Mouse (Mus musculus): ENCODE data around the gene Nmnat3. TPM values are rescaled to one million over a fixed set of nuclear protein-coding genes. Genes with fewer than 3 reads are reported as not detected.
A peak's percentile ranks its signal among the peaks of the same experiment; 100 is the strongest.

The Nmnat3 gene
- polyA plus RNA-seq, 1 experiment from 2014 or later, result 1.6 TPM

GRCm38 (mm10) chr9:98320785-98321184 is 33.5 kb downstream of the Nmnat3 start:
- 78% methylated on average over 3 of the region's 3 CpGs for WGBS
- Histone ChIP-seq H3K4me1 (ENCODE audit: control insufficient read depth, insufficient read depth, low read depth, low read length) (no peaks in the 10 kb centered on the region; the same call in 1 of the 2 replicates), H3K27ac (ENCODE audit: low read depth, low read length) (no peak overlapping the region), H3K9me3 (ENCODE audit: control insufficient read depth, low read length) (peaks cover 3% of the 10 kb centered on the region; the same call in 1 of the 2 replicates), H3K36me3 (ENCODE audit: control insufficient read depth, insufficient read depth, low read length) (no peaks in the 10 kb centered on the region), H3K4me2 (ENCODE audit: low read length) (no peak overlapping the region), H3K27me3 (replicated peaks; ENCODE audit: control insufficient read depth, insufficient read depth, low read length) (no peaks in the 10 kb centered on the region), H3K9ac (ENCODE audit: low read depth, low read length) (no peak overlapping the region), H3K4me3 (ENCODE audit: low read length) (no peak overlapping the region)
- no peak for ATAC-seq

DNA sequence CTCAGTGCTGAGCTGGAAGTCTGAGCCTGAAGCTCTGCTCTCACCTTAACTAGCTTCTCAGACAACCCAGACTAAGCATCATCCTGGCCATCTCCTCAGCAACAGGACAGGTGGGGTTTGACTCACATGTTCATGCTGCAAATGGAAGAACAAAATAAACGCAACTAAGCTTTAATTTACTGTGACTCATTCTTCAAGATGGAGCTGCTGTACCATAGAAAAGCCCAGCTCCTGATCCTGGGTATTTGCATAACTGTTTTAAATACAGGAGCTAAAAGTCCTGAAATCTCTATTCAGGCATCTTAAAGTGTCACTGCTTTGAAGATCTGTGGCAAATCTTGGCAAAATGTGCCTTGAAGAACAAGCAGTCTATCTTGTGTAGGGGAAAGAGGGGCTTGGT is 38.9 kb downstream of the Nmnat3 start:
- H3K27me3 ChIP-seq (replicated peaks; ENCODE audit: control insufficient read depth, insufficient read depth, low read length), result no peaks in the 10 kb centered on the region
- no peaks in the 10 kb centered on the region for H3K36me3 ChIP-seq (ENCODE audit: control insufficient read depth, insufficient read depth, low read length)
- H3K4me1 ChIP-seq (ENCODE audit: control insufficient read depth, insufficient read depth, low read depth, low read length), result peaks cover 6% of the 10 kb centered on the region
- 86% methylated on average over 1 of the region's 1 CpGs for WGBS
- no peak overlapping the region for H3K9ac ChIP-seq (ENCODE audit: low read depth, low read length)
- H3K9me3 ChIP-seq (ENCODE audit: control insufficient read depth, low read length), result peaks cover 3% of the 10 kb centered on the region; the same call in 1 of the 2 replicates
- H3K27ac ChIP-seq (ENCODE audit: low read depth, low read length), result no peak overlapping the region
- ATAC-seq, result no peak
- no peak overlapping the region for H3K4me3 ChIP-seq (ENCODE audit: low read length)
- no peak overlapping the region for H3K4me2 ChIP-seq (ENCODE audit: low read length)

DNA sequence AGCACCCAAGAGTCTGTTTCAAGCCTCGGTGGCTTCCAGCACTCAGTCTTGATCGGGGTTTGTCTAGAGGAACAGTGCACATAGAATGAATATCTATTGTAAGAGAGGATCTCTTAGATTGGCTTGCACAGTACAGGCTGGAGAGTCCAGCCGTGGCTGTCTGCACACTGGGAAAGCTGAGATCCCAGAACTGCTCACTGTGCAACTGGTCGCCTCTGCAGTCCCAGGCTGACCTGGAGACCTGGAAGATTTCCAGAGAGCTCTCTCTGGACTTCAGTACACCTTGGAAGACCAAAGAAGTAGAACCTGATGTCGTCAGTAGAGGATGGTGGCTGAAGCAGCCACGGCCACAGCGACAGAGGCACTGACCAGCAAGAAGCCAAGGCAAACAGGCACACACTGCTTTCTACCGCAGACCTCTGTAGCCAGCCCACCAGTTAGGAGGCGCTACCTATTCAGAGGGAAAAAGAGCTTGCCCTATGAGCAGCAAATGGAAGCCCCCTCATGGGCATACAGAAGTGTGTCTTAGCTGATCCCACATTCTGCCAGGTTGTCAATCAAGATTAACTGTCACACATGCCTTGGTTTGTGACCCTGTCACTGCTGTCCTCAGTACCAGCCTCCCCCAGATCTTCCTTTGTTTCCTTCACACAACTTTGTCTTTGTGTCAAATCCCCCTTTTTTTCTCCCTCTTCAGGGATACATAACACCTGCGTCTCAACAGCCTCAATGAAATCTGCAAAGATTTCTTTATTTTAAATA is 41.4 kb downstream of the Nmnat3 start:
- WGBS, result 78% methylated on average over 10 of the region's 10 CpGs
- Histone ChIP-seq H3K9me3 (ENCODE audit: control insufficient read depth, low read length) (no peaks in the 10 kb centered on the region), H3K27ac (ENCODE audit: low read depth, low read length) (no peak overlapping the region), H3K4me3 (ENCODE audit: low read length) (no peak overlapping the region), H3K36me3 (ENCODE audit: control insufficient read depth, insufficient read depth, low read length) (no peaks in the 10 kb centered on the region), H3K4me2 (ENCODE audit: low read length) (no peak overlapping the region), H3K9ac (ENCODE audit: low read depth, low read length) (no peak overlapping the region), H3K4me1 (ENCODE audit: control insufficient read depth, insufficient read depth, low read depth, low read length) (peaks cover 6% of the 10 kb centered on the region), H3K27me3 (replicated peaks; ENCODE audit: control insufficient read depth, insufficient read depth, low read length) (no peaks in the 10 kb centered on the region)
- no peak for ATAC-seq

DNA sequence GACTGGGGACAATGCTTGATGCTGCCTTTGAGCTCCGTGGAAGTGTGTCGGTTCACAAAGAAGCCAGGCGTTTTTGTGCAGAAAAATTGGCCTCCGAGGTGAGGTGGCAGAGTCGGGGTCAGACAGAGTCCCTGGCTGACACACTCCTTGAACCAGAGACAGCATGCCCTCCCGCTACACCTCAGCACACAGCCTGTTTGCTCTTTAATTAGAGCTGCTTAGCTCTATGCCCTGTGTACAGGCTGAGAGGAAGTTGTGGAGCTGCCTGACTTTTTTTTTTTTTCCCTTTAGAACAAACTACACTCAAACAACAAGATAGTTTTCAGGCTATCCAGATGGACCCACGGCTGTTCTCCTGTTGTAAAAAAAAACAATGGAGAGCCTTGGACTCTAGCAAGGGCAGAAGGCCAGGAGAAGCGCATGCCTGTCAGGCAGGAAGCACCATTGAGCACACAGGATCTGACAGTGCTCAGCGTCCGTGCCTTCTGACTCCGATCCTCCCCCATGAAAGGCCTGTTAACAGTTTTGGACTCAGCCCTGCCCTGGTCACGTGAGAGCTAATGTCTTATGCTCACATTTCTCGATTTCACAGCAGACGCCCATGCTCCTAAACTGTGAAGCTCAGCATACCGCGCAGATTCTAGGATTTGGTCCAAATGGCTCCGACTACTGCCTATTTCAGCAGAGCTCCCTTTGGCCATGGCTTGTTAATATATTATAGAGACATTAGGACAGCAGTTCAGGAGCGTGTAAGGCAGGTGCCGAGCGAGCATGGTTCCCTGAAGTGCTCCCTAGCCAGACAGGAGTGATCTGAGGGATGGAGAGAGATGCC is 42.3 kb downstream of the Nmnat3 start:
- WGBS, result 27% methylated on average over 20 of the region's 20 CpGs
- ATAC-seq, result peak; percentile 88
- H3K9me3 ChIP-seq (ENCODE audit: control insufficient read depth, low read length), result no peaks in the 10 kb centered on the region
- H3K27ac ChIP-seq (ENCODE audit: low read depth, low read length), result 0 out of 2 replicates have a peak overlapping the region, but pooled peaks have one; percentile 17
- H3K4me1 ChIP-seq (ENCODE audit: control insufficient read depth, insufficient read depth, low read depth, low read length), result peaks cover 6% of the 10 kb centered on the region
- peak overlapping the region; percentile 24 for H3K4me2 ChIP-seq (ENCODE audit: low read length)
- H3K27me3 ChIP-seq (replicated peaks; ENCODE audit: control insufficient read depth, insufficient read depth, low read length), result no peaks in the 10 kb centered on the region
- H3K9ac ChIP-seq (ENCODE audit: low read depth, low read length), result 0 out of 2 replicates have a peak overlapping the region, but pooled peaks have one; percentile 14
- no peaks in the 10 kb centered on the region for H3K36me3 ChIP-seq (ENCODE audit: control insufficient read depth, insufficient read depth, low read length)
- H3K4me3 ChIP-seq (ENCODE audit: low read length), result no peak overlapping the region

DNA sequence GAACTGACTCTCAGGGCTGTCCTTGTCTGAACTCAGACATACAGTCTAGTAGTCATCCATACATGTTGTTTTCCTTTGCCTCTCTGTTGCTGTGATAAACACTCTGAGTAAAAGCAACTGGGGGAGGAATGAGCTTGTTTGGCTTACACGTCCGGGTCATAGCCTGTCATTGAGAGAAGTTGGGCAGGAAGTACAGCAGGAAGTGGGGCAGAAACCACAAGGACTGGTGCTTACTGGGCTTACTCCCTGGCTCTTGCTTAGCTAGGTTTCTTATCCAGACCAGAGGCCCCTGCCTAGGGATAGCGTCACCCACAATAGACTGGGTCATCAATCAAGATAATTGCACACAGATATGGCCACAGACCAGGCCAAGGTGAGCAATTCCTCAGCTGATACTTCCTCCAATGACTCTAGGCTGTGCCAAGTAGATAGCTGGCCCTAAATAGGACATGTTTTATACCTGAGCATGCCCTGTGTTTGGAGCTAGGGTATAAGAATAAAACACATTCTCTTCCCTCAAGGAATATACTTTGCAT is 46.1 kb downstream of the Nmnat3 start:
- no peak overlapping the region for H3K27ac ChIP-seq (ENCODE audit: low read depth, low read length)
- WGBS, result 75% methylated on average over 3 of the region's 3 CpGs
- no peak for ATAC-seq
- H3K27me3 ChIP-seq (replicated peaks; ENCODE audit: control insufficient read depth, insufficient read depth, low read length), result no peaks in the 10 kb centered on the region
- H3K9me3 ChIP-seq (ENCODE audit: control insufficient read depth, low read length), result no peaks in the 10 kb centered on the region
- H3K4me3 ChIP-seq (ENCODE audit: low read length), result no peak overlapping the region
- H3K4me1 ChIP-seq (ENCODE audit: control insufficient read depth, insufficient read depth, low read depth, low read length), result peaks cover 6% of the 10 kb centered on the region
- H3K9ac ChIP-seq (ENCODE audit: low read depth, low read length), result no peak overlapping the region
- no peaks in the 10 kb centered on the region for H3K36me3 ChIP-seq (ENCODE audit: control insufficient read depth, insufficient read depth, low read length)
- H3K4me2 ChIP-seq (ENCODE audit: low read length), result no peak overlapping the region

DNA sequence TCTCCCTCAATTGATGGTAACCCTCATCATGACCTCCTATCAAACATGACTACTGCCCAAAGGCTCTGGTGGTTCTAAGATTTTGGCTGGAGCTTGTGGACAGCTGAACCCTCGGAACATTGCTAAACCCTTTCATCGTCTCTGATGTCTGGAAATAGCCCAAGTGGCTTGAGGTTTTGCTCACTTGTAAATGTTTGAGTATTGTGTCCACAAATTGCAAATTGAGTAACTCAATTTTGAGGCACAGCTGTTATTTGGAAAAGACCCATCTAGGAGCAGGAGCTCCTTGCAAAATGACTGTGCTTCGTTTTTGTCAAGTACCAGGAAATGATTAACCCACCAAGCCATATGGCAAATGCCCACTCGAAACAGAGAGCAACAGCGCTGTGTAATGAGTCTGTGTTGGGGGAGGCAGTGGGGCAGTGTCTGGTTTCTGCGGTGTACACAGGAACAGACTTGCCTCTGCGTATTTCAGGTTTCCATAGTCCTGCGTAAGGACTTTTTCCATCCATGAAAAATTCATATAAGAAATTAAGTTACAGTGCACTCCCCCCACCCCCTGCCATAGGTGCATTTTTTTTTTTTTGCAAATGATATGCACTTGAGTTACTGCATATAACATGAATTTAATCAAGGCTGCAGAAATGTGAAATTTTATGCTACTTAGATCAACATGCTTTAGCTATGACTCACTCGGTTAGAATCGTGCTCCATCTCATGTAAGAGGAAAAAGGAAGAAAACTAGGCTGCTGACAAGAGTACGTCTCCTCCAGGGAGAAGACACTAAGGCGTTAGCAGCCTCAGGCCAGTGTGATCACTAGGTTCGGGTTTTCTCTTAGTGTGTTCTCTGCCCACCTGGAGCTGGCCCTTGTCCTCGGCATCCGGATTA is 50.9 kb downstream of the Nmnat3 start:
- WGBS, result 78% methylated on average over 15 of the region's 15 CpGs
- Histone ChIP-seq H3K36me3 (ENCODE audit: control insufficient read depth, insufficient read depth, low read length) (no peaks in the 10 kb centered on the region), H3K27ac (ENCODE audit: low read depth, low read length) (no peak overlapping the region), H3K27me3 (replicated peaks; ENCODE audit: control insufficient read depth, insufficient read depth, low read length) (no peaks in the 10 kb centered on the region), H3K9me3 (ENCODE audit: control insufficient read depth, low read length) (no peaks in the 10 kb centered on the region), H3K4me1 (ENCODE audit: control insufficient read depth, insufficient read depth, low read depth, low read length) (no peaks in the 10 kb centered on the region), H3K9ac (ENCODE audit: low read depth, low read length) (no peak overlapping the region), H3K4me2 (ENCODE audit: low read length) (no peak overlapping the region), H3K4me3 (ENCODE audit: low read length) (no peak overlapping the region)
- ATAC-seq, result no peak

GRCm38 (mm10) chr9:98339971-98340370 is 52.7 kb downstream of the Nmnat3 start:
- H3K27ac ChIP-seq (ENCODE audit: low read depth, low read length), result no peak overlapping the region
- no peak overlapping the region for H3K9ac ChIP-seq (ENCODE audit: low read depth, low read length)
- H3K27me3 ChIP-seq (replicated peaks; ENCODE audit: control insufficient read depth, insufficient read depth, low read length), result no peaks in the 10 kb centered on the region
- no peaks in the 10 kb centered on the region for H3K36me3 ChIP-seq (ENCODE audit: control insufficient read depth, insufficient read depth, low read length)
- ATAC-seq, result no peak
- H3K4me2 ChIP-seq (ENCODE audit: low read length), result no peak overlapping the region
- H3K9me3 ChIP-seq (ENCODE audit: control insufficient read depth, low read length), result no peaks in the 10 kb centered on the region
- H3K4me3 ChIP-seq (ENCODE audit: low read length), result no peak overlapping the region
- H3K4me1 ChIP-seq (ENCODE audit: control insufficient read depth, insufficient read depth, low read depth, low read length), result no peaks in the 10 kb centered on the region
- 72% methylated on average over 4 of the region's 4 CpGs for WGBS

GRCm38 (mm10) chr9:98340427-98340826 is 53.2 kb downstream of the Nmnat3 start:
- H3K4me1 ChIP-seq (ENCODE audit: control insufficient read depth, insufficient read depth, low read depth, low read length), result no peaks in the 10 kb centered on the region
- H3K27ac ChIP-seq (ENCODE audit: low read depth, low read length), result no peak overlapping the region
- no peaks in the 10 kb centered on the region for H3K36me3 ChIP-seq (ENCODE audit: control insufficient read depth, insufficient read depth, low read length)
- H3K4me2 ChIP-seq (ENCODE audit: low read length), result no peak overlapping the region
- H3K9ac ChIP-seq (ENCODE audit: low read depth, low read length), result no peak overlapping the region
- 62% methylated on average over 4 of the region's 4 CpGs for WGBS
- no peaks in the 10 kb centered on the region for H3K27me3 ChIP-seq (replicated peaks; ENCODE audit: control insufficient read depth, insufficient read depth, low read length)
- H3K4me3 ChIP-seq (ENCODE audit: low read length), result no peak overlapping the region
- H3K9me3 ChIP-seq (ENCODE audit: control insufficient read depth, low read length), result no peaks in the 10 kb centered on the region
- no peak for ATAC-seq

Measured in hindbrain, embryonic 16.5 days (tissue).